Mouse (Mus musculus): ENCODE measurements around the gene Adamts18.

- no peak for TF ChIP-seq CTCF (IDR thresholded peaks at IDR 0.05; ENCODE audit: extremely low read depth, insufficient read length, insufficient replicate concordance, low read depth, low read length)
- no peak for TF ChIP-seq POLR2A (IDR thresholded peaks at IDR 0.05; ENCODE audit: low read depth, low read length)
Measured at GRCm38 (mm10) chr8:113838211-113838610, 10.3 kb downstream of the Adamts18 start.
